Mouse (Mus musculus) brain, adult 2 months (tissue): ENCODE measurements around the gene Tuba1c.

Source experiments
- DNase-seq: peaks from one replicate; pipeline ENCODE4 v3.0.0; 2011; ENCODE audit warnings: low read depth, low spot score

Gene Tuba1c

DNA sequence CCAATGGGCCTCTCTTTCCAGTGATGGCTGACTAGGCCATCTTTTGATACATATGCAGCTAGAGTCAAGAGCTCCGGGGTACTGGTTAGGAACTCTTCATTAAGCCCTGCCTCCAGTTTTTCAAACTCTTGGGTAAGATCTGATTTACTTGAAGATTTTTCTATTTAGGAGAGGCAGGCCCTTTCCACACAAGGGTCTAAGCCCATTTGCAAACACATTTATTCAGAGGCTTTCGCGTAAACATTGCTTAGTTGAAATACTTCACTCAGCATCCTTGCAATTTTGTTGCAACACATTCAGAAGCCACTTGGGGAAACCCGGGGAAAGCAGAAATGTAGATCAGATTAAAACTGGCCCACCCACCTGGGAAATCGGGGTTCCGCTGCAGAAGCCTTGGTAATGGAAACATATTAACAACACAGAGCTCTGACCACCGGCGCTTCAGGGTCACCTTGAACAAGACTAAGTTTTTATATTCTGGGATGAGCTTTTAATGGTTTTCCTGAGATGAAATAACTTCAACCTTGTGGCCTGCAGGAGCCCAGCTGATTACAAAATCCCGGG lies 34.7 kb upstream of the Tuba1c start:
- DNase-seq, result no peak

DNA sequence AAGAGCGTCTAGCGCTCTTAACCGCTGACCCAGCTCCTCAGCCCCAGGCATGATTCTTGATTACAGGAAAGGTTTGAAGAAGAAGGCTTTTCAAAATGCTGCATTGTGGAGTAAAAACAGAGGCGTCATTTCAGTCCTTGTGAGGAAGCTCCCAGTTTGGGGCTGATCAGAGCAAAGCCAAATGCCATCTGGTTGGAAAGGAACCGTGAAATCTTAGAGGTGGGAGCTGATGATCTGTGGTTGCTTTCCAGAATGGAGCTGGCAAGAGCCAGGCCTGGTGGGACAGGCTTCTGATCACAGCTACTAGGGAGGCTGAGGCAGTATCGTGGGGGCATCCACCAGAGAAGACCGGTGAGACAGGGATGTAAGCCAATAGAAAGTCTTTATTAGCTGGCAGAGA lies 32.9 kb upstream of the Tuba1c start:
- no peak for DNase-seq

DNA sequence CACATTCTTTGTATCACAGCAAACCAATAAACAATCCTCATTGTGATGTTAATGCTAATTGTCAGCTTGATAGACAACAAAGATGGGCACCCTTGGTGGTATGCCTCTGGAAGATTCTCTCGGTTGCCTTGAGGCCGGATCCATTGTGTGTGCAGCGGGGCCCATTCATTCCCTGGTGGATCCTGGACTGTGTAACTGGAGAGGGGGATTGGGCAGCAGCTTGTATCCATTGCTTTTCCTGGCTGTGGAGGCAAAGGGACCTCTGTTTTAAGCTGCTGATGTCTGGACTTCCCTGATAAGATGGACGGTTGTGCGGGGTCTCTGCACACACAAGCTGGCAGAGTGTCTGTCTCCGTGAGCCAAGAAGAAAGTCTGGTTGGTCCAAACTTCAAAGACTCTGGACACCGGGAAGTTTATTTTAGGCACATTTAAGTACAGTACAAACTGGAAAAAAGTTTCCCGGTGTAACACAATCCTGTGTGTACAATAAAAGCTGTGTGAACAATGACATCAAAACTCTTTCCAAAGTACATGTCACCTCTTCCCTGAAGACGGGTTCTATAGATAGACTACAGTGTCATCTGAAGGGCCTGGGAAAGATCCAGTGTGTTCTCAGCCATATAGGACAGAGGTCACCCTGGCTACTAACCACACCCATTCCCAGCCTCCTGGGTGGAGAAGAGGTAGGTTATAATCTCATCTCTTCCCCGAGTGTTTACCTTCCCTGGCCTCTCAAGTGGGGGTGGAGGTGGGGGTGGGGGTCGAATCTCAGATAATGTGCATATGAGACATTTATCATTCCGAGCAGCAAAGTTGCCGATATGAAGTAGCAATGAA lies 31.5 kb upstream of the Tuba1c start:
- no peak for DNase-seq

DNA sequence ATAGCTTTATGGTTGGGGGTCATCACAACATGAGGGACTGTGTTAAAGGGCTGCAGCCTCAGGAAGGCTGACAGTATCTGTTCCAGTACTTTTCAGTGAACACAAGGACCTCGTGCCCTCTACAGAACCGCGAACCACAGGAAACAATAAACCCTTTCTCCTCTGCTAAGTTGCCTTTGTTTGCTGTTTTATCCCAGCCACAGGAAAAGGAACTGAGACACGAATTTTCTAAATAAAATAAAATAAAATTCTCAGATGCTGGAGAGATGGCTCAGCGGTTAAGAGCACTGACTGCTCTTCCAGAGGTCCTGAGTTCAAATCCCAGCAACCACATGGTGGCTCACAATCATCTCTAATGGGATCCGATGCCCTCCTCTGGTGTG lies 30.9 kb upstream of the Tuba1c start:
- DNase-seq, result no peak

DNA sequence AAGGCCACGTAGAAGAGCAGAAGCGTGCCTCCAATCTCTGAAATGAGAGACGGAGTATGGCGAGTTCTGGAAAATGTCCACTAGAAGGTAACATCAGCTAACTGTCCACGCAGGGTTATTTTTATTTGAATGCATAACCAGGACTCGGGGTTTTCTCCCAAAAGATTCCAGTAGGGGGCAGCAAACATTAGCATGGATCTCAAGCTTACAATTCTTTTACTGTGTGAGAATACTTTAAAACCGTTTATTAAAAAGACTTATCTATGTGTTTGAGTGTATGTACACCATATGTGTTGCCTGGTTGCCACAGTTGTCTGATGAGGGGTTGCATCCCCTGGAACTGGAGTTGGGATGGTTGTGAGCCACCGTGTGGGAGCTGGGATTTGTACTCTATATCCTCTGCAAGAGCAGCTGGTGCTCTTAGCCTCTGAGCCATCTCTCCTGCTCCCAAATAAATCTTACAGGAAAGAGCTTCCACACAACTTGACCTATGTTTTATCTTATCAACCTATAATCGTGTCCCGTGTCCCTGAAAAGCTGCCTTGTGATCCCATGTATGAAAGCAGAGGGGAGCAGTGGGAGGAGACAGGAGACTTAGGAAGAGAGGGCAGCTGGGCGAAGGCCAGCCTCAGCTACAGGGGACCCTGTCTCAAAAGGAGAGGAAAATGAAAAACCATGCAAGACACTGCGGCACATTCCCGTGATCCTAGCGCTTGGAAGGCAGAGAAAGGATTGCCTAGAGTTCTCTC lies 29.0 kb upstream of the Tuba1c start:
- DNase-seq, result peak; percentile 78

DNA sequence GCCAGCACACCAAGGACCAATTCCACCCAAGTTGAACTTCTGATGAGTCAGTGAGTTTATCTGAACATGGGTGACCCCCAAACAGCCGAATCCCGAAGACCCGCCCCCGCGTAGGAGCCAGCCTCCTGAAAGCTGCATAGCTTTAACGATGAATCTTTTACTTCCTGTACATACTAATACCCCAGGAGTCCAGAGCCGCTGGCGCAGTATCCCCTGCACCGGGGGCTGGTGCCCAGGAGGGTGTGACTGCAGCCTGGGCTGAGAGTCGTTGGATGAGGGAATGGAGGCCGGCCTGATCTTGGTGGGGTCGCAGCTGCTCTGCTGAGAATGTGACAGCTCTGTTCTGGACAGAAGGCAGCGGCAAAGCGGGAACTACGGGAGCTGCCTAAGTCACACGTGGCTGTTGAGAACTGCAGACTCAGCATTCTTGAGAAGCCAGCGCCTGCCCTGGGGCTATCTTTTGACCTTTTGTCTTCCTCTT lies 28.2 kb upstream of the Tuba1c start:
- DNase-seq, result peak; percentile 25

DNA sequence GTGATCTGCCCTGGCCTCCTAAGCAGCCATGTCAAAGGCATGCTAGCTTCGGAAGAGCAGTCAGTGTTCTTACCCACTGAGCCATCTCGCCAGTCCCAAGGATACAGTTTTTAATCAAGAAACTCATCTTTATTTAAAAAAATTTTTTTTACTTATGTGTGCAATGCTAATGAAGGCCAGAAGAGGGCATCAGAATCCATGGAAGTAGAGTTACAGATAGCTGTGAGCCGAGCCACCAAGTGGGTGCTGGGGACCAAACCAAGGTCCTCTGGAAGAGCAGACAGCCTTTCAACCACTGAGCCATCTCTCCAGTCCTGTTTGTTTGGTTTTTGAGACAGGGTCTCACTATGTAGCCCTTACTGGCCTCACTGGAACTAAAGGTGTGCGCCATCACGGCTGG lies 26.1 kb upstream of the Tuba1c start:
- DNase-seq, result no peak

DNA sequence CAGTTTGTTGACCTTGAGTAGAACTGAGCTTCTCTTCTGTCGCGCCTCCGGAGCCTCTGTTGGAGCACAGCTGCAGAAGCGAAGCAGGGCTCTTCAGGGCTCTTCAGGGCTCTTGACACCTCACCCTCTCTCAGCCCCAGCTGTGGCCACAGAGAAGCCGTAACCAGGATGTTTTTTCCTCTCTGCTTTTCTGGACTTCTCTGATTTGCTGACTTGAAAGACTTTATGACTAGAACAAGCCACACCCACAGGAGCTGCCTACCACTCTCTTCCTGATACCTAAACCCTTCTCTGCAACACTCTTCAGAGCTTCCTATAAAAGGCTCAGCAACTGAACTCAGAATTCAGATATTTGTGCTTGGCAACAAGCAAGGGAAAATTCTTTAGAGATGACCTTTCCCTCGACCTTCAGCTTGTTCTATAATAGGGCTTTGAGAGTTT lies 20.9 kb upstream of the Tuba1c start:
- DNase-seq, result no peak

DNA sequence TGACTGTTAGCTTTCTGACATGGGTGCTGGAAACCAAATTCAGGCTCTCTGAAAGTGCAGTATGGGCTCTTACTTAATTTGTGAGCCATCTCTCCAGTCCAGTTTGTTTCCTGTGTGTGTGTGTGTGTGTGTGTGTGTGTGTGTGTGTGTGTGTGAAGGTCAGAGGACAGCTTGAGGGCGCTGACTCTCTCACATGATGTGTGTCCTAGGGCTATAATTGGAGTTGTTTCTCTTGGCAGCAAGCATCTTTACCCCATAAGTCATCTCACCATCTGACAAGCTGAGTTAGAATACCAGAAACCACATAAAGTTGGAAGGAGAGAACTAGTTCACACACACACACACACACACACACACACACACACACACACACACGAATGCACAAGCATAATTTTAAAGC lies 18.8 kb upstream of the Tuba1c start:
- no peak for DNase-seq

DNA sequence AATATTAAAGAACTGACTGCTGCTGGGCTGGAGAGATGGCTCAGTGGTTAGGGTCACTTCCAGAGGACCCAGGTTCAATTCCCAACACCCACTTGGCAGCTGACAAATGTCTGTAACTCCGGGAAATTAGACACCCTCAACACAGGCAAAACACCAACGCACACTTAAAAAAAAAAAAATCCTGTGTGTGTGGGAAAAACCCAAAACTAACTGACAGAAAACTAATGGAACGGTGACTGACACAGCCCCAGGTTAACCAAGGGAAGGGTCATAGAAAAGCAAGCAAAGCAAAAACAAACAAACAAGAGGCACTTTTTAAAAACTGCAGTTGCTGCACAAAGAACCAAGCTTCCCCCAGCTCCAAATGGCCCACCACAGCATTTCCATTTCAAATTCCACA lies 17.7 kb upstream of the Tuba1c start:
- no peak for DNase-seq

DNA sequence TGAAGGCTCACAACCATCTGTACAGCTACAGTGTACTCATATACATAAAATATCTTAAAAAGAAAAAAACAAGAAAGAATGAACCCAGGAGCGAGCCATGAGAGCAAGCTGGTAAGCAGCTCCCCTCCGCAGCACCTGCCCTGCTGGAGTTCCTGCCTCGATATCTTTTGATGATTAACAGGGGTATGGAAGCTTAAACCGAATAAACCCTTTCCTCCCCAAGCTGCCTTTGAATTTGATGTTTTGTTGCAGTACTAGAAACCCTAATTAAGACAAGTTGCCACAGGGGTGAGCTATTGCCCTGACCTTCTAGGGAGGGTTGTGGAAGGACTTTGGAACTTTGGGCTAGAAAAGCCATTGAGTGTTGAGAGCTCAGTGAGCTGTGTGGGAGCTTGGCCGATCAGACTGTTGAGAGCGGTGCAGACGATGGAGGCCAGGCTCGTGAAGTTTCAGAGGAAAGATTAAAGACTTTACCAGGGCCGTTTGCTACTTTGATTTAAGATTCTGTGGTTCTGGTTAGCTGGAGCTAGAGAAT lies 15.1 kb upstream of the Tuba1c start:
- no peak for DNase-seq

DNA sequence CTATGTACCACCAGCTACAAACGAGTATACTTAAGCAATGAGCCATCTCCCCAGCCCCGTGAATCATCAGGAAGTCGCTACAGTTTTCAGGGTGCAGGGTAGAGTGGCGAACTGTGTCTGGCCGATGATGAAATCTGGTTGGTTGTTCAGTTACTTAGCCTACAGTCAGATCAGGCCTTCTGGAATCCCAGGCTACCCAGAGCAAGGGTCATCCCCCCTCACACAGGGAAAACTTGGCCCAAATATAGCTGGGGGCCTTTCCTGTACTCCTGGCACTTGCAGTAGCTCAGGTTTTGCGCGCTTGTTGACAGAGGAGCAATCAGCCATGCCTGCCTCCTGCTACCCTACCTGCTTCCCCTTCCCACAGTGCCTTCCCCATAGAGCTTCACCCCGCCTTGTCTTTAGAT lies 12.3 kb upstream of the Tuba1c start:
- DNase-seq, result no peak

DNA sequence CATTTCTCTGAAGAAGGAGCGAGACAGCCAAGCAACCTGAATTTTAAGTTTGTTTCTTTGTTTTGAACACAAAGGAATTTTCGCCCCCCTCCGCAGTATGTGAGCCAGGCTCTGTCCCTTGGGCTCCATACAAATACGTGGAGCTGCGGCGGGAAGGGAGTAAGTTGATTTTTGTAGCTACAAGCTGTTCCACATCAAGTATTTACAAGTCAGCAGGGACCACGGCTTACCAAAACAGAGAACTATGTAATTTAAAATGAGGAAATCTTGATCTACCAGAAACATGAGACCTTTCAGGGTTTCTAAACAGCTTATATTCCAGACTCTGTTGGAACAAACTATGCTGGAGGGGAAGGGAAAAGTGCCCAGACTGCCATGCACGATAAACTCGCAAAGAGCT lies 11.7 kb upstream of the Tuba1c start:
- no peak for DNase-seq

DNA sequence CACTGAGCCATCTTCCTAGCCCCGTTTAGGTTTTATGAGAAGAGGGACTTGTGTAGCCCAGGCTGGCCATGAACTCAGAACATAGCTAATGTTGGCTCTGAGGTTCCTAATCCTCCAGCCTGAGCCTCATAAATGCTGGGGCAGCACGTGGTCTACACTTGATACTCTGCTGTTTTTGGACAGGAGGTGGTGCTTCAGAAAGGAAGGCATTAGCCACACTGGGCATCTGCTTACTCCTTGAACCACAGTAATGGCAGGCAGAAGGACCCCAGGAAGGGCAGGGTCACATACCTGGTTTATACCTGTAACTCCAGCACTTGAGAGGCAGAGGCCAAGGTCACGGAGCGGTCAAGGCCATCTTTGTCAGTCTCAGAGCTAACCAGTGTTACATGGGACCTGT lies 11.1 kb upstream of the Tuba1c start:
- no peak for DNase-seq

DNA sequence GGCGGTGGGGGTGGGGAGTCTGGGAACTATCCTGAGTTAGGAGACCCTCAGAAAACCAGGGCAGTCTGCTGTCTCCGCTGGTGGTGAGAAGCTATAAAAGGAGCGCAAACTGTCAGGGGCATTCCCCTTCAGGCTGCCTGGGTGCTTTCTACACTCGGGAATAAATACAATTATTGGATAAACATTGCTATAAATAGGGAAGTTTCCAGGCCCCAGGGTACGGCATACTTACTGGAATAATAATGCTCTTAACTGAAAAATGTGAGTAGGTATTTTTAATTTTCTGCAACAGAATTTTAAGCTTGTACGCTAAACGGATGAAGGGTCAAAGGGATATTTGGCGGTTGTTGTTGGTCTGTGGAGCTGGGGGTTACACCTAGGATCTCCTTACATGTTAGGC lies 10.3 kb upstream of the Tuba1c start:
- DNase-seq, result no peak

DNA sequence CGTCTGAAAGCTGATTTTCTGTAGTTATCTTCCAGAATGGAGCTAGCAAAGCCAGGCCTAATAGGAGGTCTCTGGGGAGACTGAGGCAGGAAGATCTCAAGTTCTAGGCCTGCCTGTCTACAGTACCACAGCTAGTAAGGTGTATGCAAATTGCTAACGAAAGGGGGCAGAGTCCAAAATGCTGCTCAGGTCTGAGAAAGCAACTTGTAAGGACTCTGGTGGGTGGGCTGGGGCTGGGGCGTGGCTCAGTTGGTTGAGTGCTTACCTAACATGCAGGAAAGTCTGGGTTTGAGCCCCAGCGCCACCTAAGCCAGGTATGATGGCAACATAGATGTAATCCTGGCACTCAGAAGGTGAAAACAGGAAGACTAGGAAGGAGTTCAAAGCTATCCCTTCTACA lies 9.5 kb upstream of the Tuba1c start:
- no peak for DNase-seq

DNA sequence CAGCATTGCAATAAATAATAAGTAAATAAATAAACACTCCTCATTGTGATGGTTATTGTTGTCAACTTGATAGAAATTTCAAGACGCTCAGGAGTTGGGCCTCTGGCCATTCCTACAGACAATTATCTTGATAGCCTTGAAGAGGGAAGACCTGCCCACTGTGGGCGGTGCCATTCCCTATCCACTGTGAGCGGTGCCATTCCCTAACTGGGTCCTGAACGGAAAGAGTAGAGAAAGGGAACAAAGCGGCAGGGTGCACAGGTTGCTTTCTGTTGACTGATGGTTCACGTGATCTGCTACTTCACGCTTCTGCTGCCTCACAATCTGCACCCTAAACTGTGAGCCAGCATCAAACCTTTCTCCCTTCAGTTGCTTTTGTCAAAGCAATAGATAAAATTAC lies 8.4 kb upstream of the Tuba1c start:
- DNase-seq, result no peak

DNA sequence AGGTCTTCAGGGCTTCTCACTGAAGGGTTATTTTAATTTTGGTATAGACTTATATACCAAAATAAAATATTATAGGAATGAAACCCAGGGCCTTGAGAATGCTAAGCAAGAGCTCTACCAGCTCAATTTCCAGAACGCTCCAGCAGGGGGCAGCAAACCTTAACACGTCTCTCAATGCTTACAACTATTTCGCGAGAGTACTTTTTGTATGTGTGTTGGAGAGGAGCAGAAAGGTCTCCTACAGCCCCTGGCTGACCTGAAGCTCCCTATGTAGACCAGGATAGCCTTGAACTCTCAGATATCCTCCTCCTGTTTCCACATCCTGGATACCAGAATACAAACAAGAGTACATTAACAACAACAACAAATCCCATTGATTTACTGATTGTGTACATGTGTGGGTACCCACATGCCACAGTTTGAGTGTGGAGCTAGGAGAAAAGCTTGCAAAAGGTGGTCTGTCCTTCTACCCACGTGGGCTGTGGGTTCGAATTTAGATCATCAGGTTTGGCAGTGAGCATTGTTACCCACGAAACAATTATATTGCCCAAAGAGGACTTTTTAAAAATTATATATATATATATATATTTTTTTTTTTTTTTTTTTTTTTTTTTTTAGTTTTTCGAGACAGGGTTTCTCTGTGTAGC lies 4.9 kb upstream of the Tuba1c start:
- peak; percentile 89 for DNase-seq

DNA sequence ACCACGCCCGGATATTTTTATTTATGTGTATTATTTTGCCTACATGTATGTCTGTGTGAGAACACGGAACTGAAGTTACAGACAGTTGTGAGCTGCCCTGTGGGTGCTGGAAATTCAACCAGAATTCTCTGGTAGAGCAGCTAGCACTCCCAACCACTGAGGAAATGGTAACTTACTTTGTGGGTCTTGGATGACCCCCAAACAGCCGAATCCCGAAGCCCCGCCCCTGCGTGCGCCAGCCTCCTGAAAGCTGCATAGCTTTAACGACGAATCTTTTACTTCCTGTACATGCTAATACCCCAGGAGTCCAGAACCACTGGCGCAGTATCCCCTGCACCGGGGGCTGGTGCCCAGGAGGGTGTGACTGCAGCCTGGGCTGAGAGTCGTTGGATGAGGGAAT lies 4.3 kb upstream of the Tuba1c start:
- no peak for DNase-seq

DNA sequence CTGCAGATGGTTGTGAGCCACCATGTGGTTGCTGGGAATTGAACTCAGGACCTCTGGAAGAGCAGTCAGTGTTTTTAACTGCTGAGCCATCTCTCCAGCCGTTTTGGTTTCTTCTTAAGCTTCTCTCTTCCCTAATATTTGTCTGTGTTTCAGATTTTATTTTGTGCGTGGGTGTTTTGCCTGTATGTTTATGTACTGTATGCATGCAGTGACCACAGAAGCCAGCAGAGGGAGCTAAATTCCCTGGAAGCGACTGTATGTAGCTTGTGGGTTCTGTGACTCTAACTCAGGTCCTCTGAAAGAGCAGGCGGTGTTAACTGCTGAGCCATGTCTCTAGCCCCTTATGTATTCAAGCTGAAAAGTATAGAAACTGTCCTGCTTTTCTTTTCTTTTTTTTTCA lies 3.4 kb upstream of the Tuba1c start:
- DNase-seq, result peak; percentile 47

DNA sequence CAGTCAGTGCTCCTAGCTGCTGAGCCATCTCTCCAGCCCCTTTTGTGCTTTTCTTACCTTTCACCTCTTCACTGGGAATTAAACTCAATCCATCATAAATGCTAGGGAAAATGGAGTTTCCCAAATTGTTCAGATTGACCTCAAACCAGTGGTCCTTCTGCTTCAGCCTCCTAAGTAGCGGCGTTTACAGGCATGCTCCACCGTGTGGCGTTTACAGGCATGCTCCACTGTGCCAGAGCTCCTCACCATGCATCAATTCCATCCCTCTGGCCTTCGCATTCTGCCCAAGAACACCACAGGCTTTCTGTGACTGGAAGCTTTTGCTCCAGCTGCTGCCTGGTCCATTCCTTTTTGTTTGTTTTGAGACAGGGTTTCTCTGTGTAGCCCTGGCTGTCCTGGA lies 2.6 kb upstream of the Tuba1c start:
- no peak for DNase-seq

DNA sequence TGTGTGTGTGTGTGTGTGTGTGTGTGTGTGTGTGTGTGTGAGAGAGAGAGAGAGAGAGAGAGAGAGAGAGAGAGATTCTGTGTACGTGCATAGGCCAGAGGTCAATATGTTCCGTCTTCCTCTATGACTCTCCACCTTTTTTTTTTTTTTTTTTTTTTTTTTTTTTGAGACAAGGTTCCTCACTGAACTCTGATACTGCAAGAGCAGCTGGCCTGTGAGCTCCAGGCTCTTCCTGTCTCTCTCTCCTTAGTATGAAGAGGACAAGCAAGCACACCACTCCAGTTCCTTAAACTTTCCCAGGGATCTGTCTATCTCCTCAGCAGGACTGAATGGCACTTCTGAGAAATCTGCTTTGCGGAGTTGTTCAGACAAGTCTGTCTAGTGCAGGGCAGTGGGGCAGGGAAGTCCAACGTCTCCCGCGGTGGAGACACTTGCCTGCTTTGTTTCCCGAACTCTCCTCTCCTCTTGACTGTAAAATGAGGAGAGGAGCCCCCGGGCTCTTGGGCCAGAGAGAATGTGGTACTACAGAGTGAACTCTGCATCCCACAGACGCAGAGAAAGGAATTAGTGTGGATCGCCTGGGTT lies 725 bp upstream of the Tuba1c start:
- DNase-seq, result no peak
